8 mouse cellular contexts compared by ENCODE assay signal in the genomic region with DNA sequence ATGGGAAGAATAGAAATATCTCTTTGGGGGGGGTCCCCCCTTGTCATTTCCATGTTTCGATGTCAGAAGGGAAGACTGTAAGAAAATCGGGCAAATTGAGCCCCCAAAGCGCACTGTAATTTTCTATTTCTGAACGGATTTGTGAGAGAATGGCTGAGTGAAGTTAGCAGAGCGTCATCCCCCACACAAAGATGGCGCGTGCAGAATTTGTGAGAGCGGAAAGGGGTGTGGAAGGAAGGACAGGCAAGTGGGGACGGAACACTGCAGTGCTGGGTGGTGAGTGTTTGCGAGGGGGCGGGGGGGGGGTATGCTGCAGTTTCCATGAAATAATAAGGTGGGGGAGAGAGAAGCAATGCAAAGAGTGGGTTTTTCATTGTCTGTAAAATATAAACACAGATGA. TPM values are rescaled to one million over a fixed set of nuclear protein-coding genes. Genes with fewer than 3 reads are reported as not detected.
DNase-seq lines count a peak whose midpoint lies in the region; ATAC-seq and TF ChIP-seq lines count a peak whose summit lies in the region.

TSS of gene Ctnnb1 (plus strand) at position 136 of the 400 bp plus-strand sequence.

- no peak for DNase-seq in frontal cortex, adult 2 months (ENCODE audit: extremely low spot score in 1 of 2, low spot score in 1 of 2)
- DNase-seq in frontal cortex, postnatal 14 days (ENCODE audit: low spot score in 2 of 2) = no peak
- DNase-seq in adrenal gland, adult 8-10 months = no peak
- DNase-seq in gastrocnemius, adult 2 months = no peak
- no peak for DNase-seq in liver, postnatal 0 days
- DNase-seq in cerebellum, adult 11 months = no peak
- no peak for DNase-seq in ovary, postnatal 10 days (ENCODE audit: low spot score)

- H3K27me3 ChIP-seq in hindbrain, embryonic 15.5 days = no peaks in the 10 kb centered on the region
- no peaks in the 10 kb centered on the region for H3K27me3 ChIP-seq in liver, postnatal 0 days (ENCODE audit: insufficient read depth, low read length)

- no peak within 1 kb of the TSS for H3K27ac ChIP-seq in gastrocnemius, adult 2 months
- peak within 1 kb of the TSS; percentile 6; the same call in 1 of the 2 replicates for H3K27ac ChIP-seq in hindbrain, embryonic 15.5 days (replicated peaks)
- H3K27ac ChIP-seq in liver, postnatal 0 days (ENCODE audit: low read depth) = no peak within 1 kb of the TSS

- peaks cover 8% of the 10 kb centered on the region for H3K4me1 ChIP-seq in hindbrain, embryonic 15.5 days (replicated peaks)
- H3K4me1 ChIP-seq in liver, postnatal 0 days (ENCODE audit: insufficient read depth) = peaks cover 3% of the 10 kb centered on the region; the same call in 1 of the 2 replicates

- H3K4me2 ChIP-seq in hindbrain, embryonic 15.5 days = peak within 1 kb of the TSS; percentile 12; the same call in 1 of the 2 replicates
- H3K4me2 ChIP-seq in liver, postnatal 0 days (ENCODE audit: low read depth, low read length) = no peak within 1 kb of the TSS

- no peak within 1 kb of the TSS for H3K9ac ChIP-seq in hindbrain, embryonic 15.5 days
- H3K9ac ChIP-seq in liver, postnatal 0 days (replicated peaks) = no peak within 1 kb of the TSS

- H3K36me3 ChIP-seq in hindbrain, embryonic 15.5 days = no peaks in the 10 kb centered on the region
- H3K36me3 ChIP-seq in liver, postnatal 0 days (replicated peaks; ENCODE audit: insufficient read depth, low read length) = no peaks in the 10 kb centered on the region

- TF ChIP-seq EP300 in liver, postnatal 0 days (IDR thresholded peaks at IDR 0.05; ENCODE audit: low read depth) = no peak

- H3K9me3 ChIP-seq in hindbrain, embryonic 15.5 days = no peaks in the 10 kb centered on the region
- no peaks in the 10 kb centered on the region for H3K9me3 ChIP-seq in liver, postnatal 0 days (ENCODE audit: low read length)

- intact Hi-C loops in gastrocnemius, adult 2 months (cut with DNase I) = no loop called here

- ATAC-seq in hindbrain, embryonic 15.5 days (ENCODE audit: low FRiP score, low read depth) = no peak
- no peak for ATAC-seq in liver, postnatal 0 days

- H3K4me3 ChIP-seq in gastrocnemius, adult 2 months = no peak within 1 kb of the TSS
- H3K4me3 ChIP-seq in hindbrain, embryonic 15.5 days = no peak within 1 kb of the TSS
- no peak within 1 kb of the TSS for H3K4me3 ChIP-seq in liver, postnatal 0 days (ENCODE audit: low read depth, low read length)

- TF ChIP-seq CTCF in gastrocnemius, adult 2 months (IDR thresholded peaks at IDR 0.05) = no peak
- TF ChIP-seq CTCF in liver, postnatal 0 days (IDR thresholded peaks at IDR 0.05; ENCODE audit: low read depth) = no peak

- WGBS in hindbrain, embryonic 15.5 days = 57% methylated on average over 11 of the region's 11 CpGs
- 87% methylated on average over 11 of the region's 11 CpGs for WGBS in liver, postnatal 0 days (ENCODE audit: insufficient replicate concordance)

RNA-seq across cellular contexts. Expression of gene Ctnnb1, which starts in this region (rescaled TPM):
- 294 and 339 TPM in 2 replicates for polyA plus RNA-seq in frontal cortex, adult 2 months (2012; rRNA removed)
- 100 to 1,000 TPM; 868 to 952 (median 900) TPM for total RNA-seq in adrenal gland, adult 8-10 months (2022)
- 100 to 1,000 TPM; 213 to 241 TPM for total RNA-seq in gastrocnemius, adult 2 months (2021)
- 367 and 394 TPM in 2 replicates for polyA plus RNA-seq in hindbrain, embryonic 15.5 days (2015; fragmentation: Nextera tagmentation; extraction: Ambion mirVana)
- 66.5 and 72.7 TPM in 2 replicates for polyA plus RNA-seq in liver, postnatal 0 days (2015; fragmentation: Nextera tagmentation; extraction: Ambion mirVana)
